Mouse (Mus musculus): ENCODE results near the gene Edc3.
"Not testable (repeated sequence)": the region's sequence is repeated elsewhere in the genome, so short reads cannot be mapped to it uniquely, and the experiment has no call there.

The Edc3 gene

GRCm38 (mm10) chr9:57706496-57706895 lies 1.8 kb upstream of the Edc3 start:
- DNase-seq (ENCODE audit: low spot score) = no peak

GRCm38 (mm10) chr9:57708720-57709274 lies 457 bp downstream of the Edc3 start:
- peak; percentile 26 for DNase-seq (ENCODE audit: low spot score)

GRCm38 (mm10) chr9:57710214-57710613 lies 1.9 kb downstream of the Edc3 start:
- DNase-seq (ENCODE audit: low spot score) = not testable (repeated sequence)

- no peak for DNase-seq (ENCODE audit: low spot score)
Observed at GRCm38 (mm10) chr9:57712194-57712593, 3.9 kb downstream of the Edc3 start.

GRCm38 (mm10) chr9:57718408-57718807 lies 10.1 kb downstream of the Edc3 start:
- DNase-seq (ENCODE audit: low spot score) = no peak

GRCm38 (mm10) chr9:57720736-57721135 lies 12.4 kb downstream of the Edc3 start:
- DNase-seq (ENCODE audit: low spot score) = no peak

- no peak for DNase-seq (ENCODE audit: low spot score)
Observed at GRCm38 (mm10) chr9:57722371-57722770, 14.0 kb downstream of the Edc3 start.

- peak; percentile 70 for DNase-seq (ENCODE audit: low spot score)
Observed at GRCm38 (mm10) chr9:57723315-57723715, 15.0 kb downstream of the Edc3 start.

- no peak for DNase-seq (ENCODE audit: low spot score)
Observed at GRCm38 (mm10) chr9:57723796-57724195, 15.5 kb downstream of the Edc3 start.

- no peak for DNase-seq (ENCODE audit: low spot score)
Observed at GRCm38 (mm10) chr9:57724701-57725100, 16.4 kb downstream of the Edc3 start.

GRCm38 (mm10) chr9:57728312-57728711 lies 20.0 kb downstream of the Edc3 start:
- DNase-seq (ENCODE audit: low spot score) = no peak

- no peak for DNase-seq (ENCODE audit: low spot score)
Observed at GRCm38 (mm10) chr9:57733606-57734005, 25.3 kb downstream of the Edc3 start.

- no peak for DNase-seq (ENCODE audit: low spot score)
Observed at GRCm38 (mm10) chr9:57739863-57740262, 31.5 kb downstream of the Edc3 start.

GRCm38 (mm10) chr9:57744462-57745091 lies 36.2 kb downstream of the Edc3 start:
- no peak for DNase-seq (ENCODE audit: low spot score)

- DNase-seq (ENCODE audit: low spot score) = no peak
Observed at GRCm38 (mm10) chr9:57747067-57747466, 38.7 kb downstream of the Edc3 start.

GRCm38 (mm10) chr9:57748137-57748536 lies 39.8 kb downstream of the Edc3 start:
- no peak for DNase-seq (ENCODE audit: low spot score)

- no peak for DNase-seq (ENCODE audit: low spot score)
Observed at GRCm38 (mm10) chr9:57748831-57749230, 40.5 kb downstream of the Edc3 start.

GRCm38 (mm10) chr9:57750901-57751300 lies 42.6 kb downstream of the Edc3 start:
- DNase-seq (ENCODE audit: low spot score) = no peak

GRCm38 (mm10) chr9:57757578-57757977 lies 49.2 kb downstream of the Edc3 start:
- no peak for DNase-seq (ENCODE audit: low spot score)

GRCm38 (mm10) chr9:57758528-57758927 lies 50.2 kb downstream of the Edc3 start:
- no peak for DNase-seq (ENCODE audit: low spot score)

GRCm38 (mm10) chr9:57759289-57759688 lies 50.9 kb downstream of the Edc3 start:
- peak; percentile 66 for DNase-seq (ENCODE audit: low spot score)

- no peak for DNase-seq (ENCODE audit: low spot score)
Observed at GRCm38 (mm10) chr9:57760416-57761146, 52.2 kb downstream of the Edc3 start.
